Mouse (Mus musculus): Measurements from ENCODE around the gene Npb. TPM values are rescaled to one million over a fixed set of nuclear protein-coding genes. Genes with fewer than 3 reads are reported as not detected.

Gene Npb
- total and polyA plus RNA-seq, 2 experiments from 2014 or later = 0.78 to 1.8 TPM

GRCm38 (mm10) chr11:120613976-120614375 is 5.7 kb downstream of the Npb start:
- H3K36me3 ChIP-seq (ENCODE audit: insufficient read depth, low read length) = peaks cover 24% of the 10 kb centered on the region
- H3K4me2 ChIP-seq (ENCODE audit: low read depth, low read length) = no peak overlapping the region
- ATAC-seq (no peak), DNase-seq (ENCODE audit: low spot score) (no peak)
- no peaks in the 10 kb centered on the region for H3K9me3 ChIP-seq (ENCODE audit: low read length)
- H3K27me3 ChIP-seq (ENCODE audit: insufficient read depth, low read length) = no peaks in the 10 kb centered on the region
- H3K4me1 ChIP-seq (ENCODE audit: insufficient read depth, low read length) = peaks cover 8% of the 10 kb centered on the region; the same call in 1 of the 2 replicates
- no peak overlapping the region for H3K9ac ChIP-seq (replicated peaks; ENCODE audit: low read length)
- 75% methylated on average over 8 of the region's 8 CpGs for WGBS
- no peak for TF ChIP-seq CTCF (IDR thresholded peaks at IDR 0.05; ENCODE audit: low read depth)
- no peak overlapping the region for H3K4me3 ChIP-seq (ENCODE audit: low read length)
- H3K27ac ChIP-seq = no peak overlapping the region

- WGBS = 88% methylated on average over 6 of the region's 6 CpGs
- TF ChIP-seq CTCF (IDR thresholded peaks at IDR 0.05; ENCODE audit: low read depth) = no peak
- ATAC-seq = no peak
- peaks cover 32% of the 10 kb centered on the region for H3K36me3 ChIP-seq (ENCODE audit: insufficient read depth, low read length)
- H3K4me2 ChIP-seq (ENCODE audit: low read depth, low read length) = no peak overlapping the region; the same call in 1 of the 2 replicates
- H3K9me3 ChIP-seq (ENCODE audit: low read length) = no peaks in the 10 kb centered on the region
- H3K4me3 ChIP-seq (ENCODE audit: low read length) = no peak overlapping the region
- no peak overlapping the region for H3K27ac ChIP-seq
- no peak for DNase-seq (ENCODE audit: low spot score)
- no peak overlapping the region for H3K9ac ChIP-seq (replicated peaks; ENCODE audit: low read length)
- no peaks in the 10 kb centered on the region for H3K27me3 ChIP-seq (ENCODE audit: insufficient read depth, low read length)
- H3K4me1 ChIP-seq (ENCODE audit: insufficient read depth, low read length) = peaks cover 8% of the 10 kb centered on the region; the same call in 1 of the 2 replicates
Observed at GRCm38 (mm10) chr11:120615167-120615566, 6.9 kb downstream of the Npb start.

GRCm38 (mm10) chr11:120615606-120616203 is 7.4 kb downstream of the Npb start:
- H3K36me3 ChIP-seq (ENCODE audit: insufficient read depth, low read length) = peaks cover 37% of the 10 kb centered on the region
- no peaks in the 10 kb centered on the region for H3K9me3 ChIP-seq (ENCODE audit: low read length)
- 87% methylated on average over 11 of the region's 11 CpGs for WGBS
- H3K27ac ChIP-seq = no peak overlapping the region
- H3K9ac ChIP-seq (replicated peaks; ENCODE audit: low read length) = no peak overlapping the region
- H3K27me3 ChIP-seq (ENCODE audit: insufficient read depth, low read length) = no peaks in the 10 kb centered on the region
- peak overlapping the region; percentile 85 for H3K4me2 ChIP-seq (ENCODE audit: low read depth, low read length)
- no peak for TF ChIP-seq CTCF (IDR thresholded peaks at IDR 0.05; ENCODE audit: low read depth)
- DNase-seq (ENCODE audit: low spot score) (no peak), ATAC-seq (no peak)
- H3K4me3 ChIP-seq (ENCODE audit: low read length) = no peak overlapping the region
- H3K4me1 ChIP-seq (ENCODE audit: insufficient read depth, low read length) = peaks cover 8% of the 10 kb centered on the region; the same call in 1 of the 2 replicates

GRCm38 (mm10) chr11:120616617-120617294 is 8.5 kb downstream of the Npb start:
- H3K9ac ChIP-seq (replicated peaks; ENCODE audit: low read length) = peak overlapping the region; percentile 77

GRCm38 (mm10) chr11:120617519-120618112 is 9.3 kb downstream of the Npb start, which contains the start of gene Pcyt2:
Pcyt2 (minus strand) TSS chr11:120617936.
- DNase-seq (ENCODE audit: low spot score) (peak; percentile 97), ATAC-seq (peak; percentile 95)
- Histone ChIP-seq H3K27ac (peak within 1 kb of the TSS; percentile 91), H3K27me3 (ENCODE audit: insufficient read depth, low read length) (no peaks in the 10 kb centered on the region), H3K9me3 (ENCODE audit: low read length) (no peaks in the 10 kb centered on the region), H3K4me1 (ENCODE audit: insufficient read depth, low read length) (peaks cover 8% of the 10 kb centered on the region; the same call in 1 of the 2 replicates), H3K9ac (replicated peaks; ENCODE audit: low read length) (peak within 1 kb of the TSS; percentile 77), H3K36me3 (ENCODE audit: insufficient read depth, low read length) (peaks cover 36% of the 10 kb centered on the region; the same call in 1 of the 2 replicates), H3K4me2 (ENCODE audit: low read depth, low read length) (peak within 1 kb of the TSS; percentile 85), H3K4me3 (ENCODE audit: low read length) (peak within 1 kb of the TSS; percentile 82)
- TF ChIP-seq CTCF (IDR thresholded peaks at IDR 0.05; ENCODE audit: low read depth) = peak; percentile 12; the same call in 1 of the 2 replicates
- under 1% methylated on average over 56 of the region's 56 CpGs for WGBS

More at GRCm38 (mm10) chr11:120616617-120617294, 8.5 kb downstream of the Npb start:
- Histone ChIP-seq H3K27ac (peak overlapping the region; percentile 91; the same call in 1 of the 2 replicates), H3K4me1 (ENCODE audit: insufficient read depth, low read length) (peaks cover 8% of the 10 kb centered on the region; the same call in 1 of the 2 replicates), H3K9me3 (ENCODE audit: low read length) (no peaks in the 10 kb centered on the region), H3K36me3 (ENCODE audit: insufficient read depth, low read length) (peaks cover 39% of the 10 kb centered on the region; the same call in 1 of the 2 replicates), H3K4me3 (ENCODE audit: low read length) (peak overlapping the region; percentile 82), H3K27me3 (ENCODE audit: insufficient read depth, low read length) (no peaks in the 10 kb centered on the region), H3K4me2 (ENCODE audit: low read depth, low read length) (peak overlapping the region; percentile 85)
- WGBS = 43% methylated on average over 4 of the region's 4 CpGs
- DNase-seq (ENCODE audit: low spot score) (no peak), ATAC-seq (no peak)
- TF ChIP-seq CTCF (IDR thresholded peaks at IDR 0.05; ENCODE audit: low read depth) = no peak

- H3K9me3 ChIP-seq (ENCODE audit: low read length) = no peaks in the 10 kb centered on the region
- H3K27me3 ChIP-seq (ENCODE audit: insufficient read depth, low read length) = no peaks in the 10 kb centered on the region
- peaks cover 8% of the 10 kb centered on the region; the same call in 1 of the 2 replicates for H3K4me1 ChIP-seq (ENCODE audit: insufficient read depth, low read length)
- no peak overlapping the region for H3K4me2 ChIP-seq (ENCODE audit: low read depth, low read length)
- H3K36me3 ChIP-seq (ENCODE audit: insufficient read depth, low read length) = peaks cover 43% of the 10 kb centered on the region; the same call in 1 of the 2 replicates
- H3K9ac ChIP-seq (replicated peaks; ENCODE audit: low read length) = no peak overlapping the region
- no peak for TF ChIP-seq CTCF (IDR thresholded peaks at IDR 0.05; ENCODE audit: low read depth)
- ATAC-seq = no peak
- H3K27ac ChIP-seq = peak overlapping the region; percentile 91; the same call in 1 of the 2 replicates
- 88% methylated on average over 25 of the region's 25 CpGs for WGBS
- no peak overlapping the region for H3K4me3 ChIP-seq (ENCODE audit: low read length)
- DNase-seq (ENCODE audit: low spot score) = no peak
Observed at GRCm38 (mm10) chr11:120618619-120619535, 10.6 kb downstream of the Npb start.

All from hindbrain, postnatal 0 days (tissue).